Mouse (Mus musculus) small intestine, adult 2 months (tissue): Measurements from ENCODE around the gene Nxph4.

Source experiments
- CTCF ChIP-seq: fragments of 200-500 bp; IDR thresholded peaks from 2 replicates; pipeline ENCODE4 v1.5.1; 2012; ENCODE audit warnings: low read depth, mild to moderate bottlenecking, control low read depth, inconsistent platforms, low read length, moderate library complexity, mixed read lengths; ENCODE audit not compliant: insufficient replicate concordance, insufficient read length; ENCODE audit errors: extremely low read depth
- POLR2A ChIP-seq: fragments of 200-500 bp; IDR thresholded peaks from 2 replicates; pipeline ENCODE4 v1.6.1; 2012; ENCODE audit warnings: low read depth, mild to moderate bottlenecking, control low read depth, inconsistent platforms, low read length, moderate library complexity

GRCm38 (mm10) chr10:127485235-127485634 lies 49.1 kb downstream of the Nxph4 start:
- no peak for TF ChIP-seq CTCF
- no peak for TF ChIP-seq POLR2A
